Mouse (Mus musculus): ENCODE measurements around the gene Gm28374. TPM values are rescaled to one million over a fixed set of nuclear protein-coding genes. Genes with fewer than 3 reads are reported as not detected.
A peak's percentile ranks its signal among the peaks of the same experiment; 100 is the strongest.

The Gm28374 gene
- polyA plus RNA-seq, 1 experiment from 2014 or later, result 0.72 TPM

DNA sequence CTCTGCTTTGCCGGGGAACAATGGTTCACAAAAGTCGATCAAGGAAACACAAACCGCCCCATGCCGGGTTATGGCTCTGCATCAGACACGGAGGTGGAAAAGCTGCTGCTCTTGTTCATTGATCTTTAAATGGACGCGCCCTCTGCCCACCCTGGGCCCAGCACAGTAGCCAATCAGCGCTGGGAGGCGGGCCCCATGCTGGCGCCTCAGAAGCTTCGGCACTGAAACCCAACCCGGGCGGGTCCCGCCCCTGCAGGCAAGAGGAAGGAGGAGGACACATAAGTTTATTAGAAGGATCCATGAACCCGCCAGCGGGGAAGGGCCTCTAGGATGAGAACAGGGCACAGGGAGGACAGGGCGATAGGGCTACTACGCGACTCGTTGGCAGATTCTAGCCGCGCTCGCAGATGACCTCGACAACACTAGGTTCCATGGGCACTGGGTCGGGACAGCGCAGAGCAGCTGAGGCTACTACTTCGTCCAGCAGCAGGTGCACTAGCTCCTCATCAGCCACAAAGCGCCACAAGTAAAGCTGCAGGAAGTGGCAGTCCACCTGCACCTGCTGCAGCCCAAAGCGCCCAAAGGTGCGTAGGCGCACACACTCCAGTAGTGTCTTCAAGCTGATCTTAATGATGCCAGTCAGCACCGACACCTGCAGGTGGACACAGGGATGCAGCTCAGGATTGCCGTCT is 14.2 kb downstream of the Gm28374 start, which contains the start of gene Tm7sf2:
TSS of gene Tm7sf2 (minus strand) at position 650 of the 692 bp plus-strand sequence.
- 14% methylated on average over 33 of the region's 33 CpGs for WGBS (ENCODE audit: insufficient replicate concordance)
- Histone ChIP-seq H3K9me3 (ENCODE audit: low read length) (no peaks in the 10 kb centered on the region), H3K36me3 (replicated peaks; ENCODE audit: insufficient read depth, low read length) (peaks cover 18% of the 10 kb centered on the region), H3K27me3 (ENCODE audit: insufficient read depth, low read length) (no peaks in the 10 kb centered on the region), H3K4me2 (ENCODE audit: low read depth, low read length) (peak within 1 kb of the TSS; percentile 96), H3K27ac (ENCODE audit: low read depth) (peak within 1 kb of the TSS; percentile 86), H3K9ac (replicated peaks) (peak within 1 kb of the TSS; percentile 68), H3K4me1 (ENCODE audit: insufficient read depth) (peaks cover 31% of the 10 kb centered on the region), H3K4me3 (ENCODE audit: low read depth, low read length) (peak within 1 kb of the TSS; percentile 63)
- ATAC-seq, result peak; percentile 89
- TF ChIP-seq EP300 (IDR thresholded peaks at IDR 0.05; ENCODE audit: low read depth), result no peak
- no peak for TF ChIP-seq CTCF (IDR thresholded peaks at IDR 0.05; ENCODE audit: low read depth)
- DNase-seq, result peak; percentile 92

DNA sequence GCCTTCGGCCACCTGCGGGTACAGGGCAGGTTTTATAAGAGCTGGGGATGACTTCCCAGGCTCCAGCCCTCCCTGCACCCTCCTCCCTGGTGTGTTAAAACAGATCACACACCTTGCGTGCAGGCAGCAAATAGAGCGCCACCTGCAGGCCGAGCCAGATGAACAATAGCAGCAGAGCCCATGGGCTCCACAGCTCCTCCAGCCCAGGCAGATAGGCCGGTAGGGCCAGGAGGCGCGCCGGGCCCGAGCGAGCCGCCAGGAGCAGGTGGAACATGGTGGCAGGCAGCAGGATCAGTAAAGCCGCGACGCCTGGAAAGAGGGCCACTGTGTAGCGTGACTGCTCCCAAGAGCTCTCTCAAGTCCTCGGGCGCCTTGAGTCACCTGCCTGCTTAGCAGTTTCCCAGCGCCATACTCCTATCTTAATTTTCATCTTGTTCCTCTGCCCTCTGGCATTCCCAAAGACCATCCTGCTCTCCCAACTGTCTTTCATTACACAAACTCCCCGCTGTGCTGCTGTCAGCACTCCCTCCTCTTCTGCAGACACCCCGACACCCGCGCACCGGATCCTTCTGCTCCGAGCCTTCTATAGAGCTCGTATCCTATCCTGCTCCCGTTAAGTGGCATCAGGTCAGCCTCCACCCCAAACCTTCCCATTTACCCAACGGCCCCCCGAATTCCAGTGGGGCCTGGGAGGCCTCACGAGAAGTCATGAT is 14.9 kb downstream of the Gm28374 start:
- 1% methylated on average over 30 of the region's 30 CpGs for WGBS (ENCODE audit: insufficient replicate concordance)
- peak; percentile 66 for ATAC-seq
- TF ChIP-seq CTCF (IDR thresholded peaks at IDR 0.05; ENCODE audit: low read depth) (peak; percentile 96), EP300 (IDR thresholded peaks at IDR 0.05; ENCODE audit: low read depth) (no peak)
- peak overlapping the region; percentile 96 for H3K4me2 ChIP-seq (ENCODE audit: low read depth, low read length)
- H3K27me3 ChIP-seq (ENCODE audit: insufficient read depth, low read length), result no peaks in the 10 kb centered on the region
- no peaks in the 10 kb centered on the region for H3K9me3 ChIP-seq (ENCODE audit: low read length)
- H3K27ac ChIP-seq (ENCODE audit: low read depth), result peak overlapping the region; percentile 86
- H3K36me3 ChIP-seq (replicated peaks; ENCODE audit: insufficient read depth, low read length), result peaks cover 14% of the 10 kb centered on the region
- H3K9ac ChIP-seq (replicated peaks), result peak overlapping the region; percentile 68
- H3K4me1 ChIP-seq (ENCODE audit: insufficient read depth), result peaks cover 38% of the 10 kb centered on the region
- peak overlapping the region; percentile 63 for H3K4me3 ChIP-seq (ENCODE audit: low read depth, low read length)
- DNase-seq, result peak; percentile 92

DNA sequence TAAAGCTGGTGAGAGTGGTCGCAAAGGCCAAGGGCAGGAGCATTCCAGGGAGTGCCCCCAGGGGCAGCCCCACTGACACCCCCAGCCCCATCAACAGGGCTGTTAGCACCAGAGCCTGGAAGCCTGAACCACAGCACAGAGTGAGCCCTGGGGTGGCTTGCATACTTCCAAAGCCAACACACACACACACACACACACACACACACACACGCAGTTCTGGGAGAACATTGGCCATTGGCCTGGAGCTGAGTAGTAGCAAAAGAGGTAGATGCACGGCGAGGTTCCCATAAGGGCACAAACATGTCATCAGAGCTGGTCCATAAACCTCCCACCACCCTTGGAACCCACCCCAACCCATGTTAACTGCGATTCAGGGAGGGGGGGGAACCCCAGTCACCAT is 15.5 kb downstream of the Gm28374 start:
- 29% methylated on average over 4 of the region's 5 CpGs for WGBS (ENCODE audit: insufficient replicate concordance)
- Histone ChIP-seq H3K4me3 (ENCODE audit: low read depth, low read length) (peak overlapping the region; percentile 63), H3K27me3 (ENCODE audit: insufficient read depth, low read length) (no peaks in the 10 kb centered on the region), H3K9ac (replicated peaks) (peak overlapping the region; percentile 68), H3K9me3 (ENCODE audit: low read length) (no peaks in the 10 kb centered on the region), H3K36me3 (replicated peaks; ENCODE audit: insufficient read depth, low read length) (peaks cover 14% of the 10 kb centered on the region), H3K4me2 (ENCODE audit: low read depth, low read length) (peak overlapping the region; percentile 96), H3K27ac (ENCODE audit: low read depth) (peak overlapping the region; percentile 86; the same call in 1 of the 2 replicates), H3K4me1 (ENCODE audit: insufficient read depth) (peaks cover 40% of the 10 kb centered on the region)
- TF ChIP-seq CTCF (IDR thresholded peaks at IDR 0.05; ENCODE audit: low read depth), result no peak
- TF ChIP-seq EP300 (IDR thresholded peaks at IDR 0.05; ENCODE audit: low read depth), result no peak
- ATAC-seq (no peak), DNase-seq (no peak)

DNA sequence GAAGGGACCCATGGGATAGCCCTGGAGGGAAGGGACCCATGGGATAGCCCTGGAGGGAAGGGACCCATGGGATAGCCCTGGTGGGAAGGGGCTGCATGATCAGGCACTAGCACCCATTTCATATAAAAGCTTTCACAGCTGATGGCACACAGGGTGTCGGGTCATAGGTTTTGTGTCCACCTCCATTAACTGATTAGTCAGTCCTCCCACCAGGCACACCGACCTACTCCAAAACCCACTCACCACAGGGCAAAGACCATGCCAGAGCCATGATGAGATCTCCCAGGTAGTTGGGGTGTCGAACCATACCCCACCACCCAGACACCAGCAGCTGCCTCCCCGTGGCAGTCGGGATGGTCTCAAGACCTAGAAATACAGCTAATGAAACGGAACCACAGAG is 19.0 kb downstream of the Gm28374 start:
- WGBS (ENCODE audit: insufficient replicate concordance), result 87% methylated on average over 6 of the region's 6 CpGs
- no peaks in the 10 kb centered on the region for H3K9me3 ChIP-seq (ENCODE audit: low read length)
- peak overlapping the region; percentile 98 for H3K27ac ChIP-seq (ENCODE audit: low read depth)
- H3K4me3 ChIP-seq (ENCODE audit: low read depth, low read length), result no peak overlapping the region
- TF ChIP-seq CTCF (IDR thresholded peaks at IDR 0.05; ENCODE audit: low read depth) (no peak), EP300 (IDR thresholded peaks at IDR 0.05; ENCODE audit: low read depth) (no peak)
- peaks cover 10% of the 10 kb centered on the region; the same call in 1 of the 2 replicates for H3K36me3 ChIP-seq (replicated peaks; ENCODE audit: insufficient read depth, low read length)
- DNase-seq, result no peak
- no peak for ATAC-seq
- H3K4me2 ChIP-seq (ENCODE audit: low read depth, low read length), result peak overlapping the region; percentile 94
- H3K9ac ChIP-seq (replicated peaks), result peak overlapping the region; percentile 97; the same call in 1 of the 2 replicates
- H3K4me1 ChIP-seq (ENCODE audit: insufficient read depth), result peaks cover 52% of the 10 kb centered on the region
- H3K27me3 ChIP-seq (ENCODE audit: insufficient read depth, low read length), result no peaks in the 10 kb centered on the region

DNA sequence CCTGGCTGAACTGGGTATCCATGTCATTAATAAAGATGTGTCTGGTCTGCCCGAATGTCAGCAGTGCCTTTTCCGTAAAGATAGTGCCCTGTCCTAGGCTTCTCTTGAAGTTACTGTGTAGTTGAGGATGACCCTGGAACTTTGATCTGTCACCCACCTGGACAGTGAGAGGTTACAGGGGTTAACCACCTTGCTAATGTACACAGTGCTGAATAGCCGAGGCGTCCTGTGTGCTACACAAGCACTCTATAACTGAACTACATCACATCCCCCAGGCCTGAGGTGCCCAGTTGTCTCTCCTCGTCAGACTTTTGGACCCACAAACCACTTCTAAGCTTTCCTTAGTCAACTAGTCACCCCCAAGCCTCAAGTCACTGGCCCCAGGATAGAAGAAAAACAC is 19.6 kb downstream of the Gm28374 start:
- Histone ChIP-seq H3K4me2 (ENCODE audit: low read depth, low read length) (peak overlapping the region; percentile 94), H3K27me3 (ENCODE audit: insufficient read depth, low read length) (no peaks in the 10 kb centered on the region), H3K4me3 (ENCODE audit: low read depth, low read length) (peak overlapping the region; percentile 89), H3K27ac (ENCODE audit: low read depth) (peak overlapping the region; percentile 98), H3K9me3 (ENCODE audit: low read length) (no peaks in the 10 kb centered on the region), H3K36me3 (replicated peaks; ENCODE audit: insufficient read depth, low read length) (peaks cover 10% of the 10 kb centered on the region; the same call in 1 of the 2 replicates), H3K9ac (replicated peaks) (peak overlapping the region; percentile 97), H3K4me1 (ENCODE audit: insufficient read depth) (peaks cover 46% of the 10 kb centered on the region)
- no peak for DNase-seq
- peak; percentile 7; the same call in 1 of the 2 replicates for ATAC-seq
- WGBS (ENCODE audit: insufficient replicate concordance), result 35% methylated on average over 5 of the region's 5 CpGs
- TF ChIP-seq CTCF (IDR thresholded peaks at IDR 0.05; ENCODE audit: low read depth) (no peak), EP300 (IDR thresholded peaks at IDR 0.05; ENCODE audit: low read depth) (no peak)
